8 mouse cellular contexts compared by ENCODE assay signal in genomic region chr14:117882222-117882621, GRCm38 (mm10).
A peak's percentile ranks its signal among the peaks of the same experiment; 100 is the strongest.
DNase-seq lines count a peak whose midpoint lies in the region; ATAC-seq and TF ChIP-seq lines count a peak whose summit lies in the region.

No protein-coding gene starts in this region.

- H3K9me3 ChIP-seq in liver, postnatal 0 days (ENCODE audit: low read length), result no peaks in the 10 kb centered on the region

- 47% methylated on average over 3 of the region's 3 CpGs for WGBS in spleen, adult 2 months
- WGBS in liver, postnatal 0 days (ENCODE audit: insufficient replicate concordance), result 46% methylated on average over 3 of the region's 3 CpGs

- TF ChIP-seq POLR2A in spleen, adult 2 months (IDR thresholded peaks at IDR 0.05; ENCODE audit: low read depth, low read length), result no peak

- H3K4me3 ChIP-seq in gastrocnemius, adult 2 months, result no peak overlapping the region
- no peak overlapping the region for H3K4me3 ChIP-seq in spleen, adult 2 months (ENCODE audit: extremely low read depth, insufficient read depth, insufficient read length)
- no peak overlapping the region for H3K4me3 ChIP-seq in liver, postnatal 0 days (ENCODE audit: low read depth, low read length)

- ATAC-seq in hematopoietic stem cell, adult 5-6 weeks (replicated peaks in 1 of 2; ENCODE audit: insufficient read depth in 1 of 2, low FRiP score in 2 of 2, low TSS enrichment in 1 of 2, low read depth in 1 of 2, poor library complexity in 2 of 2, severe bottlenecking in 2 of 2), result peak; percentile 65 to 79
- no peak for ATAC-seq in liver, postnatal 0 days

- no peaks in the 10 kb centered on the region for H3K36me3 ChIP-seq in spleen, adult 2 months (ENCODE audit: control insufficient read depth, insufficient read depth, low read length)
- H3K36me3 ChIP-seq in liver, postnatal 0 days (replicated peaks; ENCODE audit: insufficient read depth, low read length), result no peaks in the 10 kb centered on the region

- TF ChIP-seq EP300 in liver, postnatal 0 days (IDR thresholded peaks at IDR 0.05; ENCODE audit: low read depth), result no peak

- no peaks in the 10 kb centered on the region for H3K4me1 ChIP-seq in spleen, adult 2 months (ENCODE audit: control insufficient read depth, insufficient read depth, insufficient read length)
- H3K4me1 ChIP-seq in liver, postnatal 0 days (ENCODE audit: insufficient read depth), result no peaks in the 10 kb centered on the region

- peak; percentile 80 for TF ChIP-seq CTCF in gastrocnemius, adult 2 months (IDR thresholded peaks at IDR 0.05)
- TF ChIP-seq CTCF in spleen, adult 2 months (IDR thresholded peaks at IDR 0.05; ENCODE audit: extremely low read depth, insufficient read depth, insufficient read length, insufficient replicate concordance), result peak; percentile 45; the same call in 1 of the 2 replicates
- TF ChIP-seq CTCF in liver, postnatal 0 days (IDR thresholded peaks at IDR 0.05; ENCODE audit: low read depth), result peak; percentile 79

- no peaks in the 10 kb centered on the region for H3K27me3 ChIP-seq in spleen, adult 2 months (ENCODE audit: control insufficient read depth, insufficient read depth, low read length)
- H3K27me3 ChIP-seq in liver, postnatal 0 days (ENCODE audit: insufficient read depth, low read length), result no peaks in the 10 kb centered on the region

- H3K27ac ChIP-seq in gastrocnemius, adult 2 months, result no peak overlapping the region
- H3K27ac ChIP-seq in spleen, adult 2 months (ENCODE audit: insufficient read depth, low read length), result no peak overlapping the region
- no peak overlapping the region for H3K27ac ChIP-seq in liver, postnatal 0 days (ENCODE audit: low read depth)

- H3K9ac ChIP-seq in liver, postnatal 0 days (replicated peaks), result no peak overlapping the region

- peak; percentile 34 for DNase-seq in gastrocnemius, adult 2 months
- DNase-seq in gastrocnemius, postnatal 14 days, result no peak
- DNase-seq in spleen, adult 2 months (ENCODE audit: low read depth in 1 of 2, low spot score in 2 of 2), result no peak
- no peak for DNase-seq in spleen, postnatal 14 days (ENCODE audit: low spot score in 2 of 2)
- DNase-seq in cerebellum, postnatal 14 days, result peak; percentile 72 to 75
- peak; percentile 33 for DNase-seq in liver, postnatal 0 days
- peak; percentile 70 for DNase-seq in testis, postnatal 10 days (ENCODE audit: low spot score)

- intact Hi-C loops in gastrocnemius, adult 2 months (cut with DNase I), result no loop called here
- intact Hi-C loops in gastrocnemius, postnatal 14 days (cut with DNase I; ENCODE audit: low total_unique reads), result no loop called here

- H3K4me2 ChIP-seq in liver, postnatal 0 days (ENCODE audit: low read depth, low read length), result no peak overlapping the region

Comparison
In these comparisons a context has a peak if more than half of its experiments do, and no peak if none do; other contexts are left out.
1. DNase-seq: peak in gastrocnemius, adult 2 months (single experiment), cerebellum, postnatal 14 days (2 of 2), liver, postnatal 0 days (single experiment) and testis, postnatal 10 days (single experiment); none in gastrocnemius, postnatal 14 days (single experiment), spleen, adult 2 months (0 of 2) and spleen, postnatal 14 days (0 of 2).
2. Peak in every context shown above with its lines, with median percentiles within 50 percentile points of each other: CTCF ChIP-seq.